7 mouse cellular contexts compared by ENCODE assay signal in genomic region chr5:140508686-140509085, GRCm38 (mm10). TPM values are rescaled to one million over a fixed set of nuclear protein-coding genes. Genes with fewer than 3 reads are reported as not detected.
DNase-seq lines count a peak whose midpoint lies in the region; ATAC-seq lines count a peak whose summit lies in the region.

No protein-coding gene starts in this region.

- no peaks in the 10 kb centered on the region for H3K27me3 ChIP-seq in embryonic facial prominence, embryonic 13.5 days
- no peaks in the 10 kb centered on the region for H3K27me3 ChIP-seq in limb, embryonic 13.5 days
- H3K27me3 ChIP-seq in neural tube, embryonic 14.5 days (ENCODE audit: control insufficient read depth, insufficient read depth, low read length) = no peaks in the 10 kb centered on the region

- H3K36me3 ChIP-seq in embryonic facial prominence, embryonic 13.5 days = peaks cover 8% of the 10 kb centered on the region; the same call in 1 of the 2 replicates
- H3K36me3 ChIP-seq in limb, embryonic 13.5 days = peaks cover 7% of the 10 kb centered on the region; the same call in 1 of the 2 replicates
- H3K36me3 ChIP-seq in neural tube, embryonic 14.5 days (ENCODE audit: control insufficient read depth, insufficient read depth, low read length) = no peaks in the 10 kb centered on the region

- H3K9ac ChIP-seq in embryonic facial prominence, embryonic 13.5 days = no peak overlapping the region; the same call in 1 of the 2 replicates
- H3K9ac ChIP-seq in limb, embryonic 13.5 days = peak overlapping the region; percentile 19; the same call in 1 of the 2 replicates
- H3K9ac ChIP-seq in neural tube, embryonic 14.5 days (replicated peaks; ENCODE audit: low read depth, low read length) = no peak overlapping the region

- WGBS in embryonic facial prominence, embryonic 13.5 days = 30% methylated on average over 8 of the region's 8 CpGs
- 16% methylated on average over 8 of the region's 8 CpGs for WGBS in limb, embryonic 13.5 days
- 37% methylated on average over 8 of the region's 8 CpGs for WGBS in neural tube, embryonic 14.5 days

- DNase-seq in kidney, postnatal 10 days = peak; percentile 57
- DNase-seq in kidney, adult 11 months = no peak
- no peak for DNase-seq in thymus, postnatal 36 days
- no peak for DNase-seq in cerebellum, postnatal 14 days

- no peak overlapping the region for H3K4me3 ChIP-seq in embryonic facial prominence, embryonic 13.5 days
- H3K4me3 ChIP-seq in limb, embryonic 13.5 days = no peak overlapping the region
- no peak overlapping the region for H3K4me3 ChIP-seq in neural tube, embryonic 14.5 days (ENCODE audit: low read depth, low read length)

- peak overlapping the region; percentile 9 for H3K27ac ChIP-seq in embryonic facial prominence, embryonic 13.5 days
- peak overlapping the region; percentile 67 for H3K27ac ChIP-seq in limb, embryonic 13.5 days
- no peak overlapping the region for H3K27ac ChIP-seq in neural tube, embryonic 14.5 days (ENCODE audit: low read depth, low read length)

- no peak for ATAC-seq in embryonic facial prominence, embryonic 13.5 days (ENCODE audit: insufficient number of reproducible peaks, insufficient read depth, low FRiP score, low TSS enrichment, low read depth)
- ATAC-seq in limb, embryonic 13.5 days (ENCODE audit: low FRiP score, low read depth) = no peak
- ATAC-seq in neural tube, embryonic 14.5 days (ENCODE audit: low read depth) = no peak

- no peaks in the 10 kb centered on the region for H3K9me3 ChIP-seq in embryonic facial prominence, embryonic 13.5 days
- H3K9me3 ChIP-seq in limb, embryonic 13.5 days = no peaks in the 10 kb centered on the region
- H3K9me3 ChIP-seq in neural tube, embryonic 14.5 days (ENCODE audit: control insufficient read depth, low read length) = no peaks in the 10 kb centered on the region

- H3K4me2 ChIP-seq in embryonic facial prominence, embryonic 13.5 days = peak overlapping the region; percentile 28; the same call in 1 of the 2 replicates
- H3K4me2 ChIP-seq in limb, embryonic 13.5 days (replicated peaks) = peak overlapping the region; percentile 95
- H3K4me2 ChIP-seq in neural tube, embryonic 14.5 days (ENCODE audit: low read depth, low read length) = 0 out of 2 replicates have a peak overlapping the region, but pooled peaks have one; percentile 11

- H3K4me1 ChIP-seq in embryonic facial prominence, embryonic 13.5 days = peaks cover 53% of the 10 kb centered on the region
- peaks cover 56% of the 10 kb centered on the region for H3K4me1 ChIP-seq in limb, embryonic 13.5 days
- H3K4me1 ChIP-seq in neural tube, embryonic 14.5 days (ENCODE audit: control insufficient read depth, insufficient read depth, low read length) = peaks cover 34% of the 10 kb centered on the region

RNA-seq across cellular contexts. Expression of gene Chst12, which starts 3.3 kb away (rescaled TPM):
- polyA plus RNA-seq in embryonic facial prominence, embryonic 13.5 days (2015; fragmentation: Nextera tagmentation; extraction: Ambion mirVana) = 18.4 and 18.7 TPM in 2 replicates
- polyA plus RNA-seq in limb, embryonic 13.5 days (2015; fragmentation: Nextera tagmentation; extraction: Ambion mirVana) = 20.4 and 21.2 TPM in 2 replicates
- 22.6 and 23.8 TPM in 2 replicates for polyA plus RNA-seq in neural tube, embryonic 14.5 days (2014; fragmentation: Nextera tagmentation; extraction: Ambion mirVana)

RNA-seq across cellular contexts. Expression of gene Grifin, which starts 56.2 kb away (rescaled TPM):
- polyA plus RNA-seq in embryonic facial prominence, embryonic 13.5 days (2015; fragmentation: Nextera tagmentation; extraction: Ambion mirVana) = not detected in 2 replicates
- not detected in 2 replicates for polyA plus RNA-seq in limb, embryonic 13.5 days (2015; fragmentation: Nextera tagmentation; extraction: Ambion mirVana)
- polyA plus RNA-seq in neural tube, embryonic 14.5 days (2014; fragmentation: Nextera tagmentation; extraction: Ambion mirVana) = not detected in 2 replicates

Comparison
In these comparisons a context has a peak if more than half of its experiments do, and no peak if none do; other contexts are left out.
1. H3K4me2 ChIP-seq: peak in every context shown above with its lines; median percentile 95 in limb, embryonic 13.5 days; 28 in embryonic facial prominence, embryonic 13.5 days; 11 in neural tube, embryonic 14.5 days.